Mouse (Mus musculus): ENCODE results near the gene Smg6.
A peak's percentile ranks its signal among the peaks of the same experiment; 100 is the strongest.

Smg6 gene

DNA sequence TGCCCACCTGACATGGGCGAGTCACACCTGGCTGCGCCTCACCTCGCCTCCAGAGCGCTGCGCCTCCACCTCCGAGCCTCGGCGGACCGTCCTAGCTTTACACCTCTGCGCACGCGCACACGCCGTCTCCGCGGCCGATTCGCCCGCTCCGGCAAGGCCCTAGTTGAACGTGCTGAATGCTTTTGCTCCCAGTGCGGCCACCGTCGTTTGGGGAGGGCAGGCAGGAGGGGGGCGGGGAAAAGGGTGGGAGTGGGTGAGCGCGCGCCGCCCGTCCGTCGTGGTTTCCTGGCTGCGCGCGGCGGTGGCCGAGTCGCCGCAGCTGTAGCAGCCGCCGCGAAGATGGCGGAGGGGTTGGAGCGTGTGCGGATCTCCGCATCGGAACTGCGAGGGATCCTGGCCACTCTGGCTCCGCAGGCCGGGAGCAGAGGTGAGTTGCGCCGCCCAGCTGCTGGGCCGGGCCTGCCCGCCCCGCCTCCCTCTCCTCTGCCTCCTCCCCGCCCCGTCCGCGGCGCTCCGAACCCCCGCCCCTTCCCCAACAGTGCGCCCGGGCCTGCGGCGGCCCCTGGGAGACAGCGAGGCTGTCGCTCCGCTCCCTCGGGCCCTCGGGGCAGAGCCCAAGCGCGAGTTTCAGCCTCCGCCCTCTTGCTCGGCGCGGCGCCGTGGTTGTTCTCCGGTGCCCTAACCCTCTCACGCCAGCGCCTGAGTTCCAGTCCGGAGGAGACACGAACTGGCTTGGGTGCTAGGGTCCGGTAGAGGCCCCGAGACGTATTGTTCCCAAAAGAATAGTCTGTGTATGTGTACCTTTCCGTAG, at the start of gene Smg6, which contains the start of gene Srr:
Smg6 (plus strand) TSS at position 247 of the 811 bp plus-strand sequence.
Srr (minus strand) TSS at position 372 of the 811 bp plus-strand sequence.
- DNase-seq = peak; percentile 95 to 97

DNA sequence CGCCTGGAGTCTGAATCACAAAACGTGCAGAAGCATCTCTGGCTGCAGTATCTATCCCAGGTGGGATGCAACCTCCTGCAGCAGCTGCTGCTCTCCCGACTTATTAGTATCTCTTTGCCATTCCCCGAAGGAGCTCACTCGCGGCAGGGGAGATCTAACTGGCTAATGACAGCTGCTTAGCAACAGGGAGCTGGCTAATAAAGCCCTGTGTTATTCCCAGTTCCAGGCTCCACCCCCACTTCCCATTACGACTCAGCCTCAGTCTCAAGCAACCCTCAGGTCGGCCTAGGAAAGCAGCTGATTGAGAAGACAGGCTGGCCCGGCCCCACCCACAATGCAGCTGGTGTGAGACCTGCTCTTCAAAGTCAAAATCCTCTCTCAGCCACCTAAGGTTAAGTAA, 48.8 kb upstream of the Smg6 start:
- DNase-seq = peak; percentile 67

DNA sequence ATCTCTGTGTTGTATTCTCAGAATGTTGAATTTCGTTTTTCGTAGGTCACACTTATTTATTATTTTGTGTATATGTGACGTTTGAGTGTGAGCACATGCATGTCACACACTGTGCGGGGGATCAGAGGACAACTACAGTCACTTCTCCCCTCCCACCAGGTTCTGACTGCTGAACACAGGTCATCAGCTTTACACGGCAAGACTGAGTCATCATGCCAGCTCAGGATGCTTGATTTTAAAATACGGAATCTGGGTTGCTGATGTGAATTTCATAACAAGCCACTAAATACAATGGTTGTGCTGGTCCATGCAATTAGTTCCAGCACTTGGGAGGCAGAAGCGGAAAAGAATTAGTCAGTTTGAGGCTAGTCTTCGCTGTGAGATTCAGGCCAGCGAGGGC, 44.6 kb upstream of the Smg6 start:
- DNase-seq = no peak

DNA sequence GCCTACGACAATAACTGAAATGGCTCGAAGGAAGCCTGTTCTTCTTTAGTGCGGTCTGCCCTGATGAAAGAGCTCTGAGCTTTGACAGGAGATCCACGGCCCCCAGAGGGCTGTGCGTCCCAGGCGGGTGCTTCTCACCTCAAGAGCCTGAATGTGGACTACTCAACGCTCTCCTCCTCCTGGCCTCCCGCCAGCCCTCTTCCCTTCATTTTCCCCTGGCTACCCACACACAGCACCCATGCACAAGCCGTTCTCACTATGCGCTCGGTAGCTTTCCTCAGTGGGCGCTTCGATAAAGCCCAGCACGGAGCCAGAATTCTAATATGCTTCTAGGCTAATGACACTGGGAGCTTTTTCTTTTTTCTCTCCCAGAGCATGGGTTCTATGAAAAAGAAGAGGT, 43.6 kb upstream of the Smg6 start:
- DNase-seq = no peak

DNA sequence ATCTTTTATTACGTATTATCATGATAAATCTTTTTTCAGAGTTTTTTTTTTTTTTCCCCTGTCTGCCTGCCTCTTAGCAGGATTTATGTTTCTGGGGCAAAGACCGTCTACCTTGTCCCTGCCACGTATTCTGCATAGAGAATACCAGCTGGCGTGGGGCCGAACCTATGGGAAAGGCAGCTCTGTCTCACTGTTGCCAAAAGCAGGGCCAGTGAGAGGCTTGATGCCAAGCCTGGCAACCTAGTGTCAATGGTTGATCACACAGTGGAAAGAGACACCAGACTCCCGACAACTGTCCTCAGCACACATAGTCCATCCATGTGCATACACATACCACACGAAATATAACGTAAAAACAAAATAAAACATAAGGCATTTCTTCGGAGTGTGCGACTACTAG, 42.5 kb upstream of the Smg6 start:
- peak; percentile 79 to 85 for DNase-seq

DNA sequence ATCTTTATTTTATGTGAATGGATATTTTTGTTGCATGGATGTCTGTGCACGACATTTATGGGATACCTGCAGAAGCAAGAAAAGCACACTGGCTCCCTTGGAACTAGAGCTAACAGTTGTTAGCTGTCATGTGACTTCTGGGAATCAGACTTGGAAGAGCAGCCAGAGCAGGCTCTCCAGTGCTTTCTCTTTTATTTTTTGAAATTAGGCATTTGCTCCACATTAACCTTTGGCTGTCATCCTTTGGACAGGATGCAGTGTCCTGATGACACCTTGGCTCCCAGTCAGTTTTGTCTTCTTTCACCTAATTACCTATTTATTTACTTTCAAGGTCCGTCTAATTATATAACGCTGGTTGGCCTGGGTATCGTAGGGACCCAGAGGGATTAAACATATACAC, 31.0 kb upstream of the Smg6 start:
- peak in 1 of 2 experiments; percentile 13 for DNase-seq

DNA sequence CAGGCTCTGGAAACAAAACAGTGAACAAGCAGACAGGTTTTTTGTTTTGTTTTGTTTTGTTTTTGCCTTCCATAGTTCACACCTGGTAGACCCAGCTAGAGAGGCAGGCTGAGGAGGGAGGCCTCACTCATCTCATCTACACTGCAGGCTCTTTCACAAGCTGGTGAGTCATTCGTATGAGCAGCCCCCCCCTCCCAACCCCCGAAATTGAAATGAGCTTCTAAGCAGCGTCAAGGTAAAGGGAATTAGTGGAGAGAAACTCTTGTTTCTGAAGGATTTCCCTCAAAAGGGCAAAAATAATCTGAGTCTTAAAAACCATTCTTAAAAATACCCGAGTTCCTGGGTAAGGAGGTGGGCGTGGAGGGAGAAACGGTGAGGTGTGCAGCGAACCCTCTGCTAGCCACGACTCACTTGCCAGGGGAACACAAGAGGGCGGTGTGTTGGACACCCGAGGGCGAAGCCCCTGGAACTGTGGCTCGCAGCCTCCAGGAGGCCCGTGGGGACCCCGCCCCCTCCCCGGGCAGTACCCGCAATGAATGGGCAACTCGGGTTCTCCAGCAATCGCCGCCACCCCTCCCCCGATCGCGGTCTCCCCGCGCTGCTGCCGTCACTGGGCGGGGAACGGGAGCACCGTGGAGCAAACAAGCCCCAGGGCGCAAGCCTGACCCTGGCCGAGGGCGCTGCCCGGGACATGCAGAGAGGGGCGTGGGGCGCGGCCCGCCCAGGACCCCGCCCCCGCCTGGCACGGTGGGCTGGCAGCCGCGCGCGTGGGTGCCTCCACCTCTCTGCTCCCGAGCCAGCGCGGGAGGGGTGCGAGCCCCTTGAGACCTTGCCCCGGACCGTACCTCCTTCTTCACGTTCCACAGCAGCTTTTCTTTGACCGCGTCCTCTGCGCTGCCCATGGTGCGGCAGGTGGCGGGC, 29.4 kb upstream of the Smg6 start:
- DNase-seq = peak; percentile 43 to 60

DNA sequence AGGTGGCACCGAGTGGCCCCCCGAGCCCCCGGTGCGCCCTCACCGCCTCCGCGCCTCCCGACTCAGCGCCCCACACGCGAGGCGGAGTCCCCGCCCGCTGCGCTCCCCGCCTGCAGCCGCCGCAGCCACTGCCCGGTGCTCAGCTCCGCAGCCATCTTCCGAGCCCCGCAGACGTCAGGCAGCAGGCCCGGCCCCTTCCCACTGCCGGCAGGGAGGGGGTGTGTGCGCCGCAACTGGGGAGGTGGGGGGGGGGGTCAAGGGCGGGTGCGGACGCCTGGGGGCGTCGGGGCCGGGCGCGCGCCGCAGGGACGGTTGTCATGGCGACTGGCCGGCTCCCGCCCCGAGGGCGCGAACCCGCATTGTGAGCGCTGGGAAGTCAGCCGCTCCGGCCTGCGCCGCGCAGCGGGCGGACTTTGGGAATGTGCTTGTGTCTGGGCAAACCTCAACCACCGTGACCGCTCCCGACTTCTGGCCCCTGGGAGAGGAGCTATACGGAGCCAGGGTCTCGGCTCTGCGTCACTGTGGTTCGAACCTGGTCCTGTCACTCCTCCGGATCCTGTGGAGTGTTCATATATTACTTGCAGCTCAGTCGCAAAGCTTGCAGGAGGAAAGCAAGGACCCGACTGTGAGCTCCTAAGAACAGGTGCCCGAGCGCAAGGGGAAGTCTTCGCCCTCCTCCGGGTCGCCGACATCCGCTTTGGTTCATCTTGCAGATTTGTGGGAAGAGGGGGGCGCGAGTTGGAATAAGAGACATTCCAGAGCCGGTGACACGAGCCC, 28.5 kb upstream of the Smg6 start, which contains the start of gene Sgsm2:
Sgsm2 (minus strand) TSS at position 160 of the 777 bp plus-strand sequence.
- peak; percentile 55 to 66 for DNase-seq

DNA sequence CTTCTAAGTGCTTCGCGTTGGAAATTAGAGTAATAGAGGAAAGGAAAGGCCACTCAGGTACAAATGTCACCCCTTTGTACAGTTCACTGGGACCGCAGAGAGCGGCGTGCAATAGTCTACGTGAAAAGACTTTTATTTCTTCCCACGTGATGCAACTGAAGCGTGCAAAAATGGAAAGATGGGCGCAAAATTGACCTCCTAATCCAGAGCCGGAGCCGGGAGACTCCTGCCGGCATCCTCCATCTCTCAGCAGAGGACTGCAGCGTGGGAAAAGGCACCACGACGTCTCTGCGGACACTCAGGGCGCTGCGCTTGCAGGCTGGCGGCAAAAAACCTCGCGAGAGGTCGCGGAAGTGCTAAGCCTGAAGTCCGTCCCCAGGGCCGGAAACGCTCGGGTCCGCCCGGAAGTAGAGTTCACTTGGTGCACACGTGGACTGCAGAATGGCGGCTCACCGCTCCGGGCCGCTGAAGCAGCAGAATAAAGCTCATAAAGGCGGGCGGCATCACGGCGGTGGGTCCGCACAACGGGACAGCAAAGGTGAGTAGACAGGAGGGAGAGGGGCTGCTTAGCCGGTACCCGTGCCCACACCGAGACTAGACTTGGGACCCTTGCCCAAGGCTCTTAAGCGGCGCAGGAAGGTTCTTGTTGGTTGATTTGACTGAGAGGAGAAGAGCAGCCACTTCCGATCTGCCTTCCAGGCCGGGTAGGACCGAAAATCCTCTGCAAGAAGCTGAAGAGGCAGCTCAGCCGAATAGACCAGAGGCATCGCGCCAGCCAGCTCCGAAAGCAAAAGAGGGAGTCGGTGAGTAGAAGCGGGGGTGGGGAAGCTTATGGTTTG, 27.7 kb upstream of the Smg6 start, which contains the start of gene Tsr1:
Tsr1 (plus strand) TSS at position 394 of the 839 bp plus-strand sequence.
- DNase-seq = peak; percentile 87 to 91

DNA sequence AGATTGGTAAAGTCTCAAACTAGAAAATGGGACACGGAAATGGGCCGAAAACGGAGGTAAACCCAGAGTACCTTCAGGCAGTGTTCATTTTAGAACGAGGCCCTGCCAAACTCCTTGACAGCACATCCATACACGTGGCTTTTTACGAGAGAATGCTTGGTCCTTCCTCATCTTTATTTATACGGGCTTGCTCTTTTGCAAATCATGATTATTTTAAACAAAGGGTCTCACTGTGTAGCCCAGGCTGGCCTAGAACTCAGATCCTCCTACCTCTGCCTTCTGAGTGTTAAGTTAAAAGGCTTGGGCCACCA, 27.2 kb upstream of the Smg6 start:
- no peak for DNase-seq

DNA sequence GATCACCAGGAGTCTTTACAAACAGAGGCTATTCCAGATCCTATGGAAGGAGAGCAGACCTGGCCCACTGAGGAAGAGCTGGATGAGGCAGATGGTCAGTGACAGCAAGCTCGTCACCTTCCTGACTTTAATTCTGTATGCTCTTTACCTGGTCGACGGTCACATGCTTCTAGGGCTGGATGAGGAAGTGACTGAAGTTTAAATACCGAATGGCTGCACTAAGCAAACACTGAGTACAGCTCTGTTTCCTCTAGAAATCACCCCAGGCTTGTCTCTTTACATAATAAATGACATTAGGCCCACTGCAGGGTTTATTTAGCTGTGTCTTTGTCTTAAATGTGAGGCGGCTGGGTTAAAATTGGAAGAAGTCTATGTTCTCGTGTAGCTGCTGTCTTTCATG, 24.1 kb upstream of the Smg6 start:
- DNase-seq = no peak

DNA sequence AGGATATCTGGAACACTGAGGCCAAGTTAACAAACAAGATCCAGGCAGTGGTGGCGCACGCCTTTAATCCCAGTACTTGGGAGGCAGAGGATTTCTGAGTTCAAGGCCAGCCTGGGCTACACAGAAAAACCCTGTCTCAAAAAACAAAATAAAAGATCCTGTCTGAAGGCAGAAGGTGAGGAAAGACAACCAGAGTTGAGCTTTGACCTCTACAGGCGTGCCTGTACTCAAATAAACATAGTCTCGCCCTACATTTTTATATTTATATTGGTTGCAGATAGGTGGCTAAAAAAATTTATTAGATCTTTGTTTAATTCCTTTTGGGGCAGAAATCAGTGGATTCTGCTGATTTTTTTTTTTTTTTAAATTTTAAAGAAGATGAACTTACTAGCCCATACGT, 23.2 kb upstream of the Smg6 start:
- DNase-seq = no peak

DNA sequence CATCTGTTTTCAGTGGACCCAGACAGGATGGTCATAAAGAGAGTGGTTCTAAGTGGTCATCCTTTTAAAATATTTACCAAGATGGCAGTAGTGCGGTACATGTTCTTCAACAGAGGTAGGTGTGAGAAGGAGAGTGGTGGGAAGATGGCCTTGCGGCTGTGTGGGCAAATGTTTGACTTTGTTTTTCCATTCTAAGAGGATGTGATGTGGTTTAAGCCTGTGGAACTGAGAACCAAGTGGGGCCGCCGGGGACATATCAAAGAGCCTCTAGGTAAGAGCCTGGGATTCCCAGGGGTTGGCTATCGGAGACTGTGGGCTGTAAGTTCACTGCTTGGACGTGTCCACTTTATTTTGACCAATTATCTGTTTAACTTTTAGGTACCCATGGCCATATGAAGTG, 17.8 kb upstream of the Smg6 start:
- DNase-seq = no peak

DNA sequence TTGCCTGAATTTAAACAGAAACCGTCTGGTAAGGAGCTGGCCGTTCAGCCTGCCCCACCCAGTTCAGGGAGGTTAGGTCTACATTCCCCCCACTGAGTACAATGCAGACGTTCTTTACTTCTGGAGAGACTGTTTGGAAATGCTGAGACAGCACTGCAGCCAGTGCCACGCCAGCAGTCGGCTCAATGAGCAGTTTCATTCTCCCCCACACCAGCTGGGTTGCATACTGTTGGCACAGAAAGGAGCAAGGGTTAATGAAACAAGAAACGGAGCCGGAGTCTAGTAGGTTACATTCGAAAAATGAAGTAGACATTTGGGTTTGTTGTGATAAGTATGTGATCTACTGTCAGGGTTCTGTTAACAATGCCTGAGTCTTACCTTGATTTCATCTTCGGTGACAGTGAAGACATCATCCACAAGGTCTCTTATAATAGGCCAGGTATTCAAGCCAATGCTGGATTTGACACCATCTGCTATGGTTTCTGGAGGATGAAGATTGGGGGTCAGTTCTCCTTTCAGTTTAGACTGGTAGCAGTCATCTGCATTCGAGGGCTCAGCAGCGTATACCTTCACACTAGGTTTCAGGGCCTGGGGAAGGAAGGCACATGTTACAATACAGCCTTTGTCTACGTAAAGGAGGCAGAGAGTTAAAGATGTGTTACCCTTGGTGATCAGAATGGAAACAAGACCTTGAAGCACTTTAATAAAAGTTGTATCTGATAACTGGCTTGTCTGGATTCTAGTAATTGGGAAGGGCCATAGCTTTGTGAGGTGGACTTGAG, 16.8 kb upstream of the Smg6 start:
- no peak for DNase-seq

DNA sequence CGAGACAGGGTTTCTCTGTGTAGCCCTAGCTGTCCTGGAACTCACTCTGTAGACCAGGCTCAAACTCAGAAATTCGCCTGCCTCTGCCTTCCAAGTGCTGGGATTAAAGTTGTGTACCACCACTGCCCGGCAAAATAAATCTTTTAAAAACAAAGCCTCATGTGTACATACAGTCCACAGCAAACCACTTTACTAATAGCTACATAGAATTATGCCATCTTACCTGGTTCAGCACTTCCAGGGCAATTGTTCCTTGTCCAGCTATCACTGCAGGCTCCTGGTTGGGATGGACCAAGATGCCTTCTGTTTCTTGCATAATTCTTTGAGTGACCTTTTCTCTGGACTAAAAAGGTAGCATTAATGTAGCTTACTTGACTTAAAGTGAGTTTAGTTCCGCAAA, 15.6 kb upstream of the Smg6 start:
- DNase-seq = no peak

DNA sequence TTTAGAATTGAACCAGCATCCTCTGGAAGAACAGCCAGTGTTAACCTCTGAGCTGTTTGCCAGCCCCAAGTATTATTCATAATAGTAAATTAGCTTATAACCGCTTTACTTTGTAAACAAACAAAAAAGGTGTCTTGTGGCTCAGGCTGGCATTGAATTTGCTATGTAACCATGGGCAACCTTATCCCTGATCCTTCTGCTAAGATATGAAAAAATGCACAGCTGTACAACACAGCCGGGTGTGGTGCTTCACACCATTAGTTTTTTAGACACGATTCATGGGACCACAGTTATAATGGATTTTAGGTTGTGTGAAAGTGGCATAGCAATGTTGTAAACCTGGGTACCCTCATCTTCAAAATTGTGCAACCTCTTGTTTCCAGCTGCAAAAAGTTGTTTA, 13.1 kb upstream of the Smg6 start:
- no peak for DNase-seq

DNA sequence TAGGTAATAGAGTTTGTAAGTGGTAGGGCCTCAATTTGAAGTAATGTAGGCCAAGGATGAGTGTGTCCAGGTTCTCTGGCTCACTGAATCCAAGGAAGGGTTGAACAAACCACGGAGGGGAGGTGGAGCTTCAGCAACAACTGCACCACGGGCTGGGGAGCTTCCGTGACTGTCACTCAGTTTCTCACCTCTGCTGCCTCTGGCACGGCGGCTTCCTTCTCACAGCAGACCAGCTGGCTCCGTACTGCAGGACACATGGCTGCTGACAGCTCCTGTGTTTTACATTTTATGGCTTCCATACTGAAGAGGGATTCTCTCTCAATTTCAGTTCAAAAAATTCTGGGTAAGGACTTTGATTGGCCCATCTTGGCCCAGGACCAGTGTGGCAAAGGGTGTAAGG, 6.4 kb upstream of the Smg6 start:
- DNase-seq = no peak

DNA sequence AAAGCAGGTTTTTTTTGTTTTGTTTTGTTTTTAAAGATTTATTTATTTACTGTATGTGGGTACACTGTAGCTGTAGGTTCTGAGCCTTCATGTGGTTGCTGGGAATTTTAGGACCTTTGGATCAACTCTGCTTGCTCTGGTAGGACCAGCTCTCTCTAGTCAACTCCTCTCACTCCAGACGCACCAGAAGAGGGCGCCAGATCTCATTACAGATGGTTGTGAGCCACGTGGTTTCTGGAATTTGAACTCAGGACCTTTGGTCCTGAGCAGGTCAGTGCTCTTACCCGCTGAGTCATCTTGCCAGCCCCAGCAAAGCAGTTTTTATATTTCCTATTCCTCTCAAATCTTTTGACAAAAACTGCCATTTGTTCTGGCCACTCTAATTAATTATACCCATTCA, 1.5 kb upstream of the Smg6 start:
- DNase-seq = peak; percentile 30 to 31

DNA sequence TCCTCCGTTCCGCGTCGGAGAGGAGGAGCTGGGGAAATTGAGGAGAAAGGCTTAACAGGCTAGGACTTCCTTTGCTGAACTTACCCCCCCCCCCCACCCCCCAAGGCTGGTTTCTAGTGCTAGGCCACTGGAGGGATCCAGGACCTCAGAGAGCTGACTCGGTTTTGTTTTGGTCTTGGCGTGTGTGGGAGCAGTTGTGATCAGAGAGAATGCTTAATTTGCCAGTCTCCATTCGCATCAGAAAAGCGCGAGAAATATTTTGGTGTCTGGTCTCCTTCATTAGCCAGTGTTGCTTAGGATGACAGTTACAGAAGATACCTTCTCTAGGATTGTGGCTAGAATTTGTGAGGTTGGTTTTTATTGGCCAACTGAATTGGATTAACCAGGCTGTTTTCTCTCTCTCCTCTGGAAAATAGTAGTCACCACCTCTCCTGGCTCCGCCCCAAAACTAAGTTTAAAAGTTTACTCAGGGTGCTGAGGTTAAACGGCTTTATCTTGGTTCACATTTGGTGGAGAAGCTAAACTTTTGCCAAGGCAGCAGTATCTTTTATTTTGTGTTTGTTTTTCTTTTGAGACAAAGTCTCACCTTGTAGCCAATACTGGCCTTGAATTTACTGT, 874 bp downstream of the Smg6 start:
- no peak for DNase-seq

DNA sequence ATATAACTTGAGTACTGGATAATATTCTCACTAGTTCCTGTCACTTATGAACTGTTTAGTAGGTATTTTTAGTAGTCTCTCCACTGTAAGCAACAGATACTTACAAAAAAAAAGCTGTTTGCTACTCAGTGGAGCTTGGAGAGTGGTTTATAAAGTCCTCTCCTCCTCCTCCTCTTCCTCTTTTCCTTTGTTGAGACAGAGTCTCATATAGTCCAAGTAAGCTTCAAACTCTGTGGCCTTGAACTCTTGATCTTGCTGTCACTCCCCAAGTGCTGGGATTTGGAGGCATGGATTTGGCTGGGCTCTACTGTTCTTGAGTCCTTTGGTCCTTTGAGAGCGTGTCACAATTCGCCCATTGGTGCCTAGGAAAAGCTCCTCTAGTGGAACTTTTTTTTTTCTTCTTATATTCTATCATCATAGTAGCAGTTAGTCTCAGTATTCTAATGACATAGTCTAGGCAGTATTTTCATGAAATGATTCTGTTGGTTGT, 1.7 kb downstream of the Smg6 start:
- no peak for DNase-seq

DNA sequence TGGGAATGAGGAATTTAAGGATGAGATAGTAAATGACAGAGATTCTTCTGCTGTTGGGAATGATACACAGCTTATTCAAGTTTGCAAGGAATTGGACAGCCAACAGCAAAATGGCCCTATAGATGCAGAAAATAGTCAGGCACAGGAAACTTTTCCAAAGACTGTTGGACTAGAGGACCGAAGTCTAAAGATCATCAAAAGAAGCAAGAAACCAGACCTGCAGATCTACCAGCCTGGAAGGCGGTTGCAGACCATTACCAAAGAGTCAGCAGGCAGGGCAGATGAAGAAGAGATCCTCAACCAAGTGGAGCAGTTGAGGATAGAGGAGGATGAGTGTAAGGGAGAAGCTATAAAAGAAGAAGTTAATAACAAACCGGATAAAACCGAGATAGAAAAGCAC, 3.5 kb downstream of the Smg6 start:
- DNase-seq = no peak

Measured in cerebellum, postnatal 36 days (tissue).